Mouse (Mus musculus): ENCODE measurements around the gene Epm2aip1. TPM values are rescaled to one million over a fixed set of nuclear protein-coding genes. Genes with fewer than 3 reads are reported as not detected.

Epm2aip1 gene
- total RNA-seq (2021), result 10 to 100 TPM; 80.4 to 81.6 TPM

GRCm38 (mm10) chr9:111271434-111272160 is at the start of gene Epm2aip1, which contains the start of gene Mlh1:
TSS of gene Epm2aip1 (plus strand) at chr9:111271929.
TSS of gene Mlh1 (minus strand) at chr9:111271791.
- intact Hi-C loops (cut with DNase I), result loop anchor here (10.0 kb wide), 1 partner anchor 277 kb away; the partner anchor contains the start of gene Rtp3
- peak; percentile 98 to 100 for DNase-seq (ENCODE audit: low spot score in 2 of 2)

- no peak for DNase-seq (ENCODE audit: low spot score in 2 of 2)
- intact Hi-C loops (cut with DNase I), result no loop called here
Measured at GRCm38 (mm10) chr9:111223406-111223805, 48.3 kb upstream of the Epm2aip1 start.

- no peak for DNase-seq (ENCODE audit: low spot score in 2 of 2)
- intact Hi-C loops (cut with DNase I), result no loop called here
Measured at GRCm38 (mm10) chr9:111228446-111228845, 43.3 kb upstream of the Epm2aip1 start.

- intact Hi-C loops (cut with DNase I), result no loop called here
- DNase-seq (ENCODE audit: low spot score in 2 of 2), result no peak
Measured at GRCm38 (mm10) chr9:111234701-111235100, 37.0 kb upstream of the Epm2aip1 start.

GRCm38 (mm10) chr9:111237726-111238125 is 34.0 kb upstream of the Epm2aip1 start:
- intact Hi-C loops (cut with DNase I), result no loop called here
- no peak for DNase-seq (ENCODE audit: low spot score in 2 of 2)

- DNase-seq (ENCODE audit: low spot score in 2 of 2), result no peak
- intact Hi-C loops (cut with DNase I), result no loop called here
Measured at GRCm38 (mm10) chr9:111239821-111240220, 31.9 kb upstream of the Epm2aip1 start.

- DNase-seq (ENCODE audit: low spot score in 2 of 2), result no peak
Measured at GRCm38 (mm10) chr9:111243384-111243783, 28.3 kb upstream of the Epm2aip1 start.

GRCm38 (mm10) chr9:111245546-111245945 is 26.2 kb upstream of the Epm2aip1 start:
- intact Hi-C loops (cut with DNase I), result no loop called here
- peak in 1 of 2 experiments; percentile 50 for DNase-seq (ENCODE audit: low spot score in 2 of 2)

More at GRCm38 (mm10) chr9:111243384-111243783, 28.3 kb upstream of the Epm2aip1 start:
- intact Hi-C loops (cut with DNase I), result no loop called here

- no peak for DNase-seq (ENCODE audit: low spot score in 2 of 2)
- intact Hi-C loops (cut with DNase I), result loop anchor here (2.0 kb wide), 1 partner anchor 155 kb away; no protein-coding TSS in a partner anchor
Measured at GRCm38 (mm10) chr9:111247682-111248246, 24.0 kb upstream of the Epm2aip1 start.

GRCm38 (mm10) chr9:111252161-111252869 is 19.4 kb upstream of the Epm2aip1 start:
- DNase-seq (ENCODE audit: low spot score in 2 of 2), result no peak
- intact Hi-C loops (cut with DNase I), result no loop called here

- intact Hi-C loops (cut with DNase I), result no loop called here
- DNase-seq (ENCODE audit: low spot score in 2 of 2), result peak in 1 of 2 experiments; percentile 47
Measured at GRCm38 (mm10) chr9:111260360-111260985, 11.3 kb upstream of the Epm2aip1 start.

GRCm38 (mm10) chr9:111261356-111261755 is 10.4 kb upstream of the Epm2aip1 start:
- no peak for DNase-seq (ENCODE audit: low spot score in 2 of 2)
- intact Hi-C loops (cut with DNase I), result no loop called here

- no peak for DNase-seq (ENCODE audit: low spot score in 2 of 2)
- intact Hi-C loops (cut with DNase I), result no loop called here
Measured at GRCm38 (mm10) chr9:111267998-111268397, 3.7 kb upstream of the Epm2aip1 start.

GRCm38 (mm10) chr9:111270606-111271005 is 1.1 kb upstream of the Epm2aip1 start:
- no peak for DNase-seq (ENCODE audit: low spot score in 2 of 2)
- intact Hi-C loops (cut with DNase I), result loop anchor here (10.0 kb wide), 1 partner anchor 276 kb away; the partner anchor contains the start of gene Rtp3

- no peak for DNase-seq (ENCODE audit: low spot score in 2 of 2)
- intact Hi-C loops (cut with DNase I), result loop anchor here (10.0 kb wide), 1 partner anchor 276 kb away; the partner anchor contains the start of gene Rtp3
Measured at GRCm38 (mm10) chr9:111271056-111271433, 684 bp upstream of the Epm2aip1 start.

GRCm38 (mm10) chr9:111272356-111272755 is 627 bp downstream of the Epm2aip1 start:
- intact Hi-C loops (cut with DNase I), result loop anchor here (10.0 kb wide), 1 partner anchor 278 kb away; the partner anchor contains the start of gene Rtp3
- DNase-seq (ENCODE audit: low spot score in 2 of 2), result no peak

GRCm38 (mm10) chr9:111272996-111273785 is 1.5 kb downstream of the Epm2aip1 start:
- intact Hi-C loops (cut with DNase I), result loop anchor here (10.0 kb wide), 1 partner anchor 278 kb away; the partner anchor contains the start of gene Rtp3
- DNase-seq (ENCODE audit: low spot score in 2 of 2), result no peak

- intact Hi-C loops (cut with DNase I), result loop anchor here (10.0 kb wide), 1 partner anchor 279 kb away; the partner anchor contains the start of gene Rtp3
- DNase-seq (ENCODE audit: low spot score in 2 of 2), result no peak
Measured at GRCm38 (mm10) chr9:111273958-111274357, 2.2 kb downstream of the Epm2aip1 start.

GRCm38 (mm10) chr9:111275156-111275555 is 3.4 kb downstream of the Epm2aip1 start:
- intact Hi-C loops (cut with DNase I), result loop anchor here (10.0 kb wide), 1 partner anchor 280 kb away; the partner anchor contains the start of gene Rtp3

More at GRCm38 (mm10) chr9:111275156-111275555, 3.4 kb downstream of the Epm2aip1 start:
- no peak for DNase-seq (ENCODE audit: low spot score in 2 of 2)
